Mouse (Mus musculus) ES-E14 (cell line): ENCODE measurements around the gene Lypd6b.

Source experiments
- CHD2 ChIP-seq: IDR thresholded peaks from 2 replicates; pipeline ENCODE4 v1.6.1; 2014; ENCODE audit warnings: mild to moderate bottlenecking, low read depth, low read length, inconsistent platforms
- HCFC1 ChIP-seq: IDR thresholded peaks from 2 replicates; pipeline ENCODE4 v1.6.1; 2012; ENCODE audit warnings: low read length, inconsistent platforms, borderline replicate concordance; ENCODE audit not compliant: insufficient read depth
- MAFK ChIP-seq: IDR thresholded peaks from 2 replicates; pipeline ENCODE4 v1.6.1; 2014; ENCODE audit warnings: mild to moderate bottlenecking, low read depth, low read length, inconsistent platforms; ENCODE audit not compliant: insufficient read depth
- ZC3H11A ChIP-seq: IDR thresholded peaks from 2 replicates; pipeline ENCODE4 v1.6.1; 2012; ENCODE audit warnings: low read depth, mild to moderate bottlenecking, inconsistent platforms, low read length, borderline replicate concordance
- ZNF384 ChIP-seq: IDR thresholded peaks from 2 replicates; pipeline ENCODE4 v1.6.1; 2012; ENCODE audit warnings: low read depth, low read length, inconsistent platforms

GRCm38 (mm10) chr2:49745094-49745781 is 42.2 kb upstream of the Lypd6b start:
- no peak for TF ChIP-seq MAFK
- no peak for TF ChIP-seq ZNF384
- no peak for TF ChIP-seq HCFC1
- no peak for TF ChIP-seq ZC3H11A
- TF ChIP-seq CHD2 = no peak
